Mouse (Mus musculus) left cerebral cortex, adult 11 months (tissue): ENCODE measurements at regions not wholly inside any gene's neighbourhood (a gene's known extent, or its start where the extent isn't known, plus 50 kb on each side); places are given as distances from the start of the nearest gene placed in this dataset.

ENCODE experiments used
- DNase-seq: peaks from one replicate; pipeline ENCODE4 v3.0.0; 2022; ENCODE audit warnings: low spot score

GRCm38 (mm10) chr5:136619315-136620231 lies 52.3 kb upstream of the Cux1 start:
- DNase-seq = no peak

GRCm38 (mm10) chr5:136620234-136620633 lies 52.9 kb upstream of the Cux1 start:
- DNase-seq = no peak

DNA sequence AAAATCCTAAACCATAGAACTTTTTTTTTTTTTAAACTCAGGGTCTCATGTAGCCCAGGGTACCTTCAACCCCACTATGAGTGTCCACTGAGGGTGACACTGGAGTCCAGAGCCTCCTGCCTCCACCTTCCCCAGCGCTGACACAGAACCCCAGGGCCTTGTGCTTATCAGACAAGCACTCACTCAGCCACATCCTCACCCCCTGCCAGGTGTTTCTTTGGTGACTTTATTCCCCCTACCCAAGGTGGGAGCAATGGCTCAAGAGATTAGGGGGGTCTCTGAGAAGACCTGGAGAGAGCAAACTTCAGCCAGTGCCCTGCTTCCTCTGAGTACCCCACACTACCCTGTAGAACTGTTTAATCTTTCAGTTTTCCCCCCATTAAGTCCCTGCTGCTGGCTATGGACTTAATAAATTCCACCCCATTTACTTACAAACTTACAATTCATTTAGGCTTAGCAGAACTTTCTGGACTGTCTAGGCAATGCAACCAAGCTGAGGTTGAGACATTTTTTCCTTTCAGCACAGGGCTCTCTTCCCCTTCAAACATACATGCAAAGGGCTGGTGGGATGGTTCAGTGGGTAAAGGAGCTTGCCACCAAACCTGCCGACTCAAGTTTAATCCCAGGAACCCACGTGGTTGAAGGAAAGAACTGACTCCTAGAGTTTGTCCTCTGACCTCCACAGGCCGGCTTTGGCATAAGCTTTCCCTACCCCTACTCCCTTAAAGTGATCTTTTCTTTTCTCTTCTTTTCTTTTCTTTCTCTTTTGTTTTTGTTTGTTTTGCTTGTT lies 54.2 kb upstream of the Cux1 start:
- DNase-seq = no peak

DNA sequence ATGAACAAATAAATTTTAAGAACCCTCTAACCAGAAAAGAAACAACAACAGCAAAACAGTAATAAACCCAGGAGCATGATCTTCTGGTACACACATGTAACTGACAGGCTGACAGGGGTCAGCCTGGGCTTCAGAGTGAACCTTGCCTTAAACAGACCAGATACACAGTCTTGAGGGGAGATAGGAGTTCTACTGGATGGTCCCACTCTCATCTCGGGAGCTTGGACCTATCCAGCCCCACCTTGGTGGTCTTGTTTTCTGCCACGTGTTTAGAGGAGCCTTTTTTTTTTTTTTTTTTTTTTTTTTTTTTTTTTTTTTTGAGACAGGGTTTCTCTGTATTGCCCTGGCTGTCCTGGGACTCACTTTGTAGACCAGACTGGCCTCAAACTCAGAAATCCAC lies 54.9 kb upstream of the Cux1 start:
- DNase-seq = no peak

- DNase-seq = peak; percentile 37
These were observed 55.6 kb upstream of the Cux1 start for GRCm38 (mm10) chr5:136622721-136623542.

DNA sequence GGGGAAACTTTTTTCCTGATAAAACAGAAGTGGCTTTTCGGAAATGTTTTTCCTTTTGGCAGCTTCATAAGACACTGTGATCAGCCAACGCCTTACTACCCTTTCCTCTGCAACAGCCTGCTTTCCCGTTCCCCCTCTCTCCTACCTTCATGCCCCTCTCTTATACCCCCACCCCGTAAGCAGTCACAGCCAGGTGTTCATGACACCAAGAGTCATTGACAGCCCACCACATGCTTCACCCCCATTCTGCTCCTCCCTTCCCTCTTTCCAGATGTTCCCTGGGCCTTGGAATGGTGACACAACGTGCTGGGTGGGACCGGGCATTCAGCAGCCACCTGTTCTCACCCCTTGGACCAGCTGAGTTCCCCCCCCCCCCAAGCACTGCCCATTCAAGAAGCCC lies 56.5 kb upstream of the Cux1 start:
- DNase-seq = no peak

DNA sequence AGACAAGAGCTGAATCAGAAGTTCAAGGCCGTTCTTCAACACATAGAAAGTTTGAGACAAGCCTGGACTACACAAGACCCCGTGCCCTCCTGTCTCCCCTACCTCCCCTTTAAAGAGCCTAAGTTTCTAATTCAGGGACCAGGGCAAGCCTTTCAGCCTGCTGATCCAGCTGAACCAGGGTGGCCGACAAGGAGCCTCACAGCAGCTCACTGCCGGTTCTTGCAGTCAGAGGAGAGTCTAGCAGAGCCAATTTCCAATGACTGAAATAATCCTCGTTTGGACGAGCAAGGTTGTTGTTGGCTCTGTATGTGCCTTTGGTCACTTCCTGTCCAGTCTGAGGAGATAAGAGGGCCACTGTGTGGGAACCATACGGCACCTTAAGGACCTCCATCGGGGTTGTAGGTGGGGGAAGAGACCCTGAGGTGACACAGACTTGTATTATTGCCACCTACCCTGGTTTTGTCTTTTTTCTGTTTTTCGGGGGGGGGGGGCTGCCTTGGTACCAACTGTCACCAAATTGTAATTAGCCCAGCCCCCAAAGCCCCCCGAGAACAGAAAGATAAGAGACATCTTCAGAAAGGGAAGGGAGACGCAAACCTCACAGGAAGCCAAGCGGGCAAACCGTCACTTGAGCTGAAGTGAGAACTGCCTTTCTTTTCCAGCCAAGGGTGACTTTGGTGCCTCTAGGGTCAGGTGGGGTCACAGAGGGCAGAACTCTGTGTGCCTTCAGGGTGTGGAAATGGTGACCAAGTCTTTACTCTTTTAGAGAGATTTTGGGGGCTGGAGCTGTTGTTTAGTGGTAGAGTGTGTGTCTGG lies 58.1 kb upstream of the Cux1 start:
- no peak for DNase-seq

DNA sequence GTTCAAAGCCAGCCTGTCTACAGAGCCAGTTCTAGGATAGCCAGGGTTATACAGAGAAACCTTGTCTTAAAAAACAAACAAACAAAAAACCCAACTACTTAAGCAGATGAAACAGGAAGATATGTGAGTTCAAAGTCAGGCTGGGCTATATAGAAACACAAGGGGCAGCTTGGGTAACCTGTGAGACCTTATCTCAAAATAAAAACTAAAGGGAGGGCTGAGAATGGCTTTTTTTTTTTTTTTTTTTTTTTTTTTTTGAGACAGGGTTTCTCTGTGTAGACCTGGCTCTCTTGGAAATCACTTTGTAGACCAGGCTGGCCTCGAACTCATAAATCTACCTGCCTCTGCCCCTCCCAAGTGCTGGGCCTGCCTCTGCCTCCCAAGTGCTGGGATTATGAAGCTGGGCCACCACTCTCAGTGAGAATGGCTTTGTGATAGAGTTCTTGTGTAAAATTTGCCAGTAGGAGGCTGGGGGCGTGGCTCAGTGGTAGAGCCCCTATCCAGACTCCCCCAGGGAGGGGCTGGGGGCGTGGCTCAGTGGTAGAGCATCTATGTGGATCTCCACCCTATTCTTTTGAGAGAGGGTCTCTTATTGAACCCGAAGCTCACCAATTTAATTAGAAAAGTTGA lies 59.0 kb upstream of the Cux1 start:
- DNase-seq = no peak

DNA sequence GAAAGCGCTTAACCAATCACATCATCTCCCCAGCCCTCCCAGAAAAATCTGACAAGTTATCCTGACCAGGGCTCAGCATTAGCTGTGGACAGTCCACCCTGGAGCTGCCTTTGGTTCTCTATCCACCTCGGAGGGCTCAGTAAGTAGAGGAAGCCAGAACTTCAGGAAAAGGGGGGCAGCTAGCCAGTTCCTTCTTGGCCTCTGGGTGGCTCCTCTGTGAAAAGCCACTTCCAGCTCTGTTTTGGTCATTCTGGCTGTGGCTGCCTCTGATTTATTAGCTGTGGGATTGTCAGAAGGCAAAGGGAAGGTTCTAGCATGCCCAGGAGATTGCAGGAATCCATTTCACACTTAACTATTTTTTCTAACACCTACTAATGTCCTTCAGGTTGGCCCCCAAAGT lies 59.6 kb upstream of the Cux1 start:
- DNase-seq = no peak

DNA sequence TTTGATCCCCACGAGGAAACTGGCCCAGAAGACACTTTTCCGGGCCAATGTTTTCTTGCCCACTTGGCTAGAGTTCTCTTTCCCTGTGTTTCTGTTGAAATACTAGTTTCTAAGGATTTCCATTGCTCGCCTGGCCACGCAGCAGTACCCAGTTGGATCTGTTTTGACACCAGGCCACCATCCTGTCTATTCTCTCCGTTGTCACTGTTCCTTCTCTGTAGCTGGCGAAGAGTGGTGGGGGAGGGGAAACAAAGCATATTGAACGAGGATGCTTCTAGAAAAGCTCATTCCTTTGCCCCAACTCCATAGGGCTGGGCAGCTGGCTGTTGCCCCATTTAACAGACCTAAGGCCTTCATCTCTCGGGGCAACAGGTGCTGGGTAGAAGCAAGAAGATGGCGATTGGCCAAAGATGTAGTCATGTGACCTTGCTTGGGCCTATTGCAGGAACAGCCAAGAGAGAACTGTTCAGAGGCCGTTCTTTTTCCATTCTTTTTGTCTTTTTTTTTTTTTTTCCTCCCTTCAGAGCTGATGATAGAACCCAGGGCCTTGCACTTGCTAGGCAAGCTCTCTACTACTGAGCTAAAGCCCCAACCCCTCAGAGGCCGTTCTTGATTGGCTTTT lies 60.5 kb upstream of the Cux1 start:
- no peak for DNase-seq

DNA sequence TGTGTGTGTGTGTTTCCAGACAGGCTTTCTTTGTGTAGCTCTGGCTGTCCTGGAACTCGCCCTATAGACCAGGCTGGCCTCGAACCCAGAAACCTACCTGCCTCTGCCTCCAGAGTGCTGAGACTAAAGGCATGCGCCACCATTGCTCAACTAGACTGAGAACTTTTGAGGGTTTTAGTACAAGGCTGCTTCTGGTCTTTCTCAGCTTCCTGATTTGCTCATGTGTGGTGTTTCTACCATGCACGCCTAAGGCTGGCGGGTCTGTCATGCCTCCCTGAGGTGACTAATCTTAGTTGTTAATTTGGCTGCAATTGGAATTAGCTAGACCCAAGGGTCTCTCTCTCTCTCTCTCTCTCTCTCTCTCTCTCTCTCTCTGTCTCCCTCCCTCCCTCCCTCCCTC lies 61.2 kb upstream of the Cux1 start:
- DNase-seq = no peak

DNA sequence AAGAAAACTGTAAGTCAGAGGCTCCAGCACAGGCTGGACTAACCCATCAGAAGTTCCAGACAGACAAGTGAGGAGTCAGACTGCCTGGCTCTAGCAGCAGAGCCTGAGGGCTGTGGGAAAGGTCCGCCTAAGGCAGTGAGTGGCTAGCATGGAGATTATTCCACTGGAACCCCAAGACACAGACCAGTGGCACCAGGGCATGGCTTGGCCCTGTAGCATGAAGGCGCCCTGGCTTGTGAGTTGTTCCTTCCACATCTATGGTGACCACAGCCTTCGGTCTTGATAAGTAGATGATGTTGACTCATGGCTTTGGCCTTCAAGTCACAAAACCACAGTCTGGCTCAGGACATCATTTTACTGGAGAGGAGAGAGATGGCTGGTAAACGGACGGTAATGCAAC lies 60.7 kb upstream of the Myl10 start:
- DNase-seq = no peak

DNA sequence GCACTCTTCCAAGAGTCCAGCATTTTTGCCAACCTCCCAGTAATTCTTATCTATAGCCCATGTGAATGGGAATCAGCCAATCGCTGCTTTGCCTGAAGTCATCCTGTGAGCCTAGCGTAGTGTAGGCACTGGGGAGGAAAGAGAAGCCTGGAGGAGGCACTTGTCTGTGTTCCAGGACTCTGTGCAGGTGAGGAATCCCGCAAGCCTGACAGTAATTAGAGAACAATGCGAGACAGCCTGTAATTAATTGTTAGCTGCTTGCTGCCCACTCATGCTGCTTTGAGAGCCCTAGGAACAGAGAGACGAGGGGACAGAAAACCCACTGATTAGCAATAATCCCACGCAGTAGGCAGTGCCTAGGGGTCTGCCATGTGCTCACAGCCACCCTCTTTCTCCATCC lies 59.0 kb upstream of the Myl10 start:
- no peak for DNase-seq

DNA sequence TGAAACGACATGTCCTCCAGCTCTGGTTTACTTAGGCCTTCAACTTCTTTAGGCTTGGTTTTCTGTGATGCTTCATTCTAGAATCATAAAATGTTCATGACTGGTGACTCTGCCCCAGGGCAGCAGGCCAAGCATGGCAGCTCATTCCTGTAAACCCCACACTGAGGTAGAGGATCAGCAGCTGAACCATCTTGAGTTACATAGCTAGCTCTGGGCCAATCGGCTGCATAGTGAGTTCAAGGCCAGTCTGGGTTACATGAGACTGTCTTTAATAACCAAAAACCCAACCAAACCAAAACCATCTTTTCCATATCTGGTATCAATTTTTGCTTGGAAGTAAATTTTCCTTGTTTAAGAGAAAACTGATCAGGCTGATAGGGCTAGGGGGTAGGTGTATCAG lies 57.8 kb upstream of the Myl10 start:
- DNase-seq = no peak

DNA sequence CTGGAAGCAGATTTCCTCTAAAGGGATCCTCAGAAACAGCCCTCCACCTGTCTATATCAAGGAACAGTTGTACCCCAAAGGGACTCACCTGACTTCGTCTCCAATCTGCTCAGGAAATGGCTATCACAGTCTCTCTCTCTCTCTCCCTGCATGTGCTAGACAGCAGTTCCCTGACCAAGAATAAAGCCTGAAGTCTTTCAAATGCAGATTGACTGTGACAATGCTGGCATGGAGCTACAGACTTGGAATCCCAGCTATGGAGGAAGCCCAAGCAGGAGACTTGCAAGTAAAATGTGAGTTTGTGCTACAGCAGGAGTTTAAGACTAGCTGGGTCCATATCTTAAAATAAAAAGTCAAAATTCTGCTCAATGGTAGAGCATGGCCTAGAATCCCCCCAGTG lies 56.5 kb upstream of the Myl10 start:
- no peak for DNase-seq

DNA sequence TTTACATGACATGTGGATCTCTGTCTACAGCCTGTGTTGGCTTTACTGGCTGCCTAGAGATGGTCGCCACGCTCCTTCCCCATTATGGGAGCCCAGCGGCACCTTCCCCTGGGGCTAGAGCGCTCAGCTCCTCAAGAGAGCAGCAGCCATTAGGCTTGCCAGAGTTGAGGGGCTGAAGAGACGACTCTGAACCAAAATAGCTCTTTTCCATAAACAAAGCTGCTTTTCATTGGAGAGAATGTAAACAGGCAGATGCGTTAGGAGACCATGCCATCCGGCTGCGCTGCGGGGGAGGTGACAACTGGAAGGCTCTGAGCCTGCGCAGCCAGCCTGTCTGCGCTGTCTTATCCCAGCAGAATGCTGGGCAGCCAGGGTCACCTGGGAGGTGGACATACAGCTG lies 55.1 kb upstream of the Myl10 start:
- DNase-seq = no peak

- no peak for DNase-seq
These were observed 51.9 kb upstream of the Myl10 start for GRCm38 (mm10) chr5:136640871-136641619.

GRCm38 (mm10) chr5:136642208-136642607 lies 50.7 kb upstream of the Myl10 start:
- DNase-seq = no peak
